Mouse (Mus musculus): ENCODE measurements around the gene Olfr749.
"Not testable (repeated sequence)": the region's sequence is repeated elsewhere in the genome, so short reads cannot be mapped to it uniquely, and the experiment has no call there.

- not testable (repeated sequence) for TF ChIP-seq GATA1, TAL1 (IDR thresholded peaks at IDR 0.05; ENCODE audit: low read length)
Observed at GRCm38 (mm10) chr14:50719875-50720274, 25.0 kb downstream of the Olfr749 start.

Measured in erythroblast, embryonic 14.5 days (primary cell).